Mouse (Mus musculus) testis, adult 2 months (tissue): ENCODE measurements around the gene Ppp1r9a. TPM values are rescaled to one million over a fixed set of nuclear protein-coding genes. Genes with fewer than 3 reads are reported as not detected.

Experiments
- H3K27ac ChIP-seq: fragments of 200-500 bp; 2 replicates; pipeline ENCODE4 v1.5.1; 2012; ENCODE audit warnings: low read depth, low read length; ENCODE audit not compliant: control insufficient read depth, insufficient read depth
- H3K27me3 ChIP-seq: fragments of 200-500 bp; 2 replicates; pipeline ENCODE4 v1.6.1; 2012; ENCODE audit warnings: mild to moderate bottlenecking, low read length, moderate library complexity; ENCODE audit not compliant: control insufficient read depth, insufficient read depth
- H3K36me3 ChIP-seq: fragments of 200-500 bp; 2 replicates; pipeline ENCODE4 v1.6.1; 2012; ENCODE audit warnings: mild to moderate bottlenecking, low read length; ENCODE audit not compliant: control insufficient read depth, insufficient read depth
- H3K4me1 ChIP-seq: fragments of 200-500 bp; 2 replicates; pipeline ENCODE4 v1.6.1; 2012; ENCODE audit warnings: low read length; ENCODE audit not compliant: control insufficient read depth, insufficient read depth
- H3K4me3 ChIP-seq: fragments of 200-500 bp; 2 replicates; pipeline ENCODE4 v1.5.1; 2012; ENCODE audit warnings: low read depth, mild to moderate bottlenecking, low read length, moderate library complexity, mixed read lengths; ENCODE audit not compliant: control insufficient read depth
- CTCF ChIP-seq: fragments of 200-500 bp; IDR thresholded peaks from 2 replicates; pipeline ENCODE4 v1.5.1; 2012; ENCODE audit warnings: low read depth, mild to moderate bottlenecking, inconsistent platforms, low read length, moderate library complexity; ENCODE audit not compliant: control insufficient read depth, insufficient read depth, insufficient replicate concordance
- POLR2A ChIP-seq: fragments of 200-500 bp; IDR thresholded peaks from 2 replicates; pipeline ENCODE4 v1.6.1; 2012; ENCODE audit warnings: low read depth, mild to moderate bottlenecking, inconsistent platforms, low read length, moderate library complexity; ENCODE audit not compliant: control insufficient read depth
- polyA plus RNA-seq: library from polyadenylated mRNA; depleted of rRNA; stranded (reverse); fragments of >200 nt; gene quantifications from 2 replicates; pipeline ENCODE4 v1.2.3, GENCODE M21; 2012

Ppp1r9a gene
- polyA plus RNA-seq, 1 experiment = 8.5 TPM

- Histone ChIP-seq H3K36me3 (no peaks in the 10 kb centered on the region), H3K27ac (no peak overlapping the region), H3K4me1 (no peaks in the 10 kb centered on the region), H3K4me3 (no peak overlapping the region), H3K27me3 (no peaks in the 10 kb centered on the region)
- TF ChIP-seq POLR2A = no peak
- no peak for TF ChIP-seq CTCF
These were observed 145.3 kb downstream of the Ppp1r9a start for GRCm38 (mm10) chr6:5048025-5048424.

GRCm38 (mm10) chr6:5052309-5052708 is 149.6 kb downstream of the Ppp1r9a start:
- H3K27me3 ChIP-seq = no peaks in the 10 kb centered on the region
- H3K4me1 ChIP-seq = no peaks in the 10 kb centered on the region
- TF ChIP-seq CTCF (no peak), POLR2A (no peak)
- no peak overlapping the region for H3K4me3 ChIP-seq
- no peaks in the 10 kb centered on the region for H3K36me3 ChIP-seq
- no peak overlapping the region for H3K27ac ChIP-seq

- Histone ChIP-seq H3K27ac (no peak overlapping the region), H3K36me3 (no peaks in the 10 kb centered on the region), H3K4me1 (no peaks in the 10 kb centered on the region), H3K27me3 (no peaks in the 10 kb centered on the region), H3K4me3 (no peak overlapping the region)
- TF ChIP-seq CTCF (no peak), POLR2A (no peak)
These were observed 151.9 kb downstream of the Ppp1r9a start for GRCm38 (mm10) chr6:5054446-5055095.

GRCm38 (mm10) chr6:5074736-5075135 is 172.0 kb downstream of the Ppp1r9a start:
- Histone ChIP-seq H3K27me3 (no peaks in the 10 kb centered on the region), H3K4me3 (no peak overlapping the region), H3K36me3 (no peaks in the 10 kb centered on the region), H3K27ac (no peak overlapping the region), H3K4me1 (no peaks in the 10 kb centered on the region)
- TF ChIP-seq CTCF = no peak
- no peak for TF ChIP-seq POLR2A

- Histone ChIP-seq H3K4me1 (no peaks in the 10 kb centered on the region), H3K4me3 (no peak overlapping the region), H3K27me3 (no peaks in the 10 kb centered on the region), H3K36me3 (no peaks in the 10 kb centered on the region), H3K27ac (no peak overlapping the region)
- TF ChIP-seq POLR2A (no peak), CTCF (no peak)
These were observed 173.0 kb downstream of the Ppp1r9a start for GRCm38 (mm10) chr6:5075680-5076079.

- Histone ChIP-seq H3K27ac (no peak overlapping the region), H3K4me1 (no peaks in the 10 kb centered on the region), H3K4me3 (no peak overlapping the region), H3K27me3 (no peaks in the 10 kb centered on the region), H3K36me3 (no peaks in the 10 kb centered on the region)
- TF ChIP-seq POLR2A = no peak
- TF ChIP-seq CTCF = no peak
These were observed 175.3 kb downstream of the Ppp1r9a start for GRCm38 (mm10) chr6:5078009-5078408.

GRCm38 (mm10) chr6:5079108-5079507 is 176.4 kb downstream of the Ppp1r9a start:
- TF ChIP-seq CTCF = no peak
- no peak overlapping the region for H3K4me3 ChIP-seq
- H3K4me1 ChIP-seq = no peaks in the 10 kb centered on the region
- no peak overlapping the region for H3K27ac ChIP-seq
- no peaks in the 10 kb centered on the region for H3K27me3 ChIP-seq
- no peaks in the 10 kb centered on the region for H3K36me3 ChIP-seq

- Histone ChIP-seq H3K27ac (no peak overlapping the region), H3K4me3 (no peak overlapping the region), H3K27me3 (no peaks in the 10 kb centered on the region), H3K36me3 (no peaks in the 10 kb centered on the region), H3K4me1 (no peaks in the 10 kb centered on the region)
- TF ChIP-seq CTCF = no peak
- no peak for TF ChIP-seq POLR2A
These were observed 177.4 kb downstream of the Ppp1r9a start for GRCm38 (mm10) chr6:5080094-5080493.
